Mouse (Mus musculus): ENCODE measurements around the gene Klhl12. TPM values are rescaled to one million over a fixed set of nuclear protein-coding genes. Genes with fewer than 3 reads are reported as not detected.
A peak's percentile ranks its signal among the peaks of the same experiment; 100 is the strongest.

Klhl12 gene
- polyA plus RNA-seq (2015; fragmentation: Nextera tagmentation; extraction: Ambion mirVana) = 35.6 and 36.7 TPM in 2 replicates

DNA sequence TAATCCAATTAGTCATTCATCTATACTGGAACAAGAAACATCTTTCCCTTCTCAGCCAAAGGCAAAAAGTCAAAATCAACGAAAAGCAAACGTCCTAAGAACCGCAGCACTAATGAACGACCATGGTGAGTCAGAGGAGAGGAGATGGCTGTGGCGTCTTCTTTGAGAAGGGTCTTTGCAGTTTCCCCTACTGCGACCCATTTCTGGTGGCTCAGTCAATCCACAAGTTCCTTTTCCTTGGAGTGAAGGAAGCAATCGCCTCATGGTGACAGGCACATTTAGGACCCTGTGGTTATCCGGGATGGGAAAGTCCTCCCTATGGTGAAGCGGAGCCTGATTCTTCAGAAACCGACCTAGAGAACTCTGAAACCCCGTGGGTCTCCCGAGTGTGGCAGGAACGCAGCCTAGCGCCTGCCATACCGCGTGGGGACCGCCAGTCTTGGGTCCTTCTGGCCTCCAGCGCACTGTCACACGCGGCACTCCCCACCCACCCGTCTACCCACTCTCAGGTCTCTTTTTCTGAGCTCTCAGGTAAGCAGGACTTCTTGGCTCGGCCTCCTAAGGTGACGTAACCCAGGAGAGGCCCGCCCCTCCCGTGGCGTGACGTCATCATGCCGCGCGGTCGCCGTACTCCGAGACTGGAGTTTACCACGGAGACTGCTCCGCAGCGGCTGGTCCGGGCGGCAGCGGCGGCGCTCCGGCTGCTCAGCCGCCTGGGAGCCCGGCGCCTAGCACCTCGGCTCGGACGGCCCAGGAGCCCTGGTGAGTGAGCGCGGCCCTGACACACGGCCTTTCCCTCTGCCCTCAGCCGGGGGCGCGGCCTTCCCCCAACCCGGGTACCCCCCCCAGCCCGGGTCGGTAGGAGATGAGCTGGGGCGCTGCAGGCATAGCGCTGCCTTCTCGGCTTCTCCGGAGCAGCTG, at the start of gene Klhl12:
Gene Klhl12 (plus strand): TSS at position 628 of the 921 bp plus-strand sequence.
- ATAC-seq (ENCODE audit: low FRiP score) = peak; percentile 96
- 1% methylated on average over 61 of the region's 61 CpGs for WGBS
- Histone ChIP-seq H3K4me1 (peaks cover 19% of the 10 kb centered on the region), H3K36me3 (peaks cover 17% of the 10 kb centered on the region), H3K27me3 (replicated peaks) (no peaks in the 10 kb centered on the region), H3K4me2 (peak within 1 kb of the TSS; percentile 80), H3K9me3 (replicated peaks) (no peaks in the 10 kb centered on the region), H3K9ac (replicated peaks) (peak within 1 kb of the TSS; percentile 89), H3K4me3 (replicated peaks) (peak within 1 kb of the TSS; percentile 100), H3K27ac (replicated peaks) (peak within 1 kb of the TSS; percentile 84)

DNA sequence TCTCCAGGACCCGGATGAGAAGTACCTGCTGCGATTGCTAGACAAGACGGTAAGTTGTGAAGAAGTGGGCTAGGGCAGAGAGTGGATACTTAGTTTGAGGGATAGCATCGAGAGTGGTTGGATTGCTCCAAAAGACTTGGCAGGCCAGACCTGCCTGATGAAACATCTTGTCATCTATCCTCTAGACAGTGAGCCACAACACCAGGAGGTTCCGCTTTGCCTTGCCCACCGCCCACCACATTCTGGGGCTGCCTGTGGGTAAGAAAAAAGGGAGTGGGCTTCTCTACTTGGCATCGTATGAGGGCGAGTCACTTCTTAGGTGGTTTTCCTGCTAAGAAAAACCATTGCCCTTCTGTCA, 48.9 kb upstream of the Klhl12 start:
- Histone ChIP-seq H3K27ac (replicated peaks) (no peak overlapping the region), H3K36me3 (peaks cover 9% of the 10 kb centered on the region), H3K4me2 (peak overlapping the region; percentile 97), H3K9ac (replicated peaks) (peak overlapping the region; percentile 68), H3K4me1 (peaks cover 10% of the 10 kb centered on the region), H3K27me3 (replicated peaks) (no peaks in the 10 kb centered on the region), H3K9me3 (replicated peaks) (no peaks in the 10 kb centered on the region), H3K4me3 (replicated peaks) (peak overlapping the region; percentile 79)
- 0 out of 2 replicates have a peak, but pooled peaks have one; percentile 38 for ATAC-seq (ENCODE audit: low FRiP score)
- WGBS = 33% methylated on average over 8 of the region's 8 CpGs

DNA sequence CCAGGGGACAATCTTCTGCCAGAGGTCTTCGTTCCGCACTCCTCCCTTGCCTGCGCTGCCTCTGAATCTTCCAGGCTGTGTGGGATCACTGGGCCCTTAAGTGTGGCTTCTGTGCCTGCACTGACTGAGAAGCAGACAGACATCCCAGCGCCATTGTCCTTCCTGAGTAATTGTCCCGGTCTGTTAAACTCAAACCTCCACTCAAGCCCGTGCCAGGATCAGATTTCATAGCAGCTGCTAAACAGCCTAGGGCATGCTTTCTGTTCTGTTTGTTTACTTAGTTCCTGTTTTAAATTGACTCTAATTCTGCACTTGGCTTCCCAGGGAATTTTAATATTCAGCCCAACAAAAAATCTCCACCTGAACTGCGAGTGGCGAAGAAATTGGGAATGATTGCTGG, 47.3 kb upstream of the Klhl12 start:
- H3K4me2 ChIP-seq = no peak overlapping the region
- H3K9me3 ChIP-seq (replicated peaks) = no peaks in the 10 kb centered on the region
- no peak overlapping the region for H3K4me3 ChIP-seq (replicated peaks)
- 72% methylated on average over 8 of the region's 8 CpGs for WGBS
- peaks cover 10% of the 10 kb centered on the region for H3K4me1 ChIP-seq
- no peak for ATAC-seq (ENCODE audit: low FRiP score)
- H3K9ac ChIP-seq (replicated peaks) = no peak overlapping the region
- no peak overlapping the region for H3K27ac ChIP-seq (replicated peaks)
- peaks cover 9% of the 10 kb centered on the region for H3K36me3 ChIP-seq
- H3K27me3 ChIP-seq (replicated peaks) = no peaks in the 10 kb centered on the region

DNA sequence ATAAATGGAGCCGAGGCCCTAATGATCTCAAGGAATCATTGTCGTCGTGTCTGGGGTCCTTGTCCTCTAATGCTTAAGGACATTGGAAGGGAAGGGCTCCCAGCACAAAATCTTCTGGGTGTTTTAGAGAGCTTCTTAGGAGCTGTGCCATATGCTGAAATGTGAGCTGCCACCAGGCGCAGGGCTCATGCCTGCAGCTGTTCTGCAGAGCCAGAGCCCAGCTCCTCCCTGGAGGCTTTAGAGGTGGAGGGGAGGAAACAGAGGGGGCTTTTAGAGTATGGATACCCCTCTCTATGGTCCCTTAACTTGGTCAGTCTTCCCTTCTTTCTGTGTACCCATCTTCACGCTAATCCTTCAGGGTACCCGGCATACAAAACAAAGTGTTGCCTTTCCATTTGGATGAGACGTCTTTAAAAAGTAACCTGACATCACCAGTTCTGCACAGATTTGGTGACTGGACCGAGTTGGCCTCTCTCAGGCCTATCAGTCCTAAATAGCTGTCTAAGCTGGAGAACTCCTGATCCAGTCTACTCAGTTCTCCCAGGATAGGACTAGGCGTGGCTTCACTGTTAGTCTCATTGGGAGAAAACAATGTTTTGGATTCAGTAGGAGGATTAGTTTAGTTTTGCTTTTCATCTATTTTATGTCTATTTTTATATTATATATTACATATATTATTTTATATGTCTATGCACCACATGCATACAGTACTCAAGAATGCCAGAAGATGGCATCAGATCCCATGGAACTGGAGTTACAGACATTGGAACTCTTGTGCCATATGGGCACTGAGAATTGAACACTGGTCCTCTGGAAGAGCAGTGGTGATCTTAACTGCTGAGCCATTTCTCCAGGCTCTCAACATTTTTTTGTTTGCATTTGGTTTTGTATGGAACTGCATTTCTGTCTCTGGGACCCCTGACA, 43.4 kb upstream of the Klhl12 start:
- no peak overlapping the region for H3K9ac ChIP-seq (replicated peaks)
- peaks cover 9% of the 10 kb centered on the region for H3K36me3 ChIP-seq
- peaks cover 20% of the 10 kb centered on the region for H3K4me1 ChIP-seq
- H3K27me3 ChIP-seq (replicated peaks) = no peaks in the 10 kb centered on the region
- no peak overlapping the region for H3K4me3 ChIP-seq (replicated peaks)
- WGBS = 96% methylated on average over 9 of the region's 9 CpGs
- ATAC-seq (ENCODE audit: low FRiP score) = no peak
- H3K27ac ChIP-seq (replicated peaks) = no peak overlapping the region
- H3K4me2 ChIP-seq = no peak overlapping the region
- H3K9me3 ChIP-seq (replicated peaks) = no peaks in the 10 kb centered on the region

DNA sequence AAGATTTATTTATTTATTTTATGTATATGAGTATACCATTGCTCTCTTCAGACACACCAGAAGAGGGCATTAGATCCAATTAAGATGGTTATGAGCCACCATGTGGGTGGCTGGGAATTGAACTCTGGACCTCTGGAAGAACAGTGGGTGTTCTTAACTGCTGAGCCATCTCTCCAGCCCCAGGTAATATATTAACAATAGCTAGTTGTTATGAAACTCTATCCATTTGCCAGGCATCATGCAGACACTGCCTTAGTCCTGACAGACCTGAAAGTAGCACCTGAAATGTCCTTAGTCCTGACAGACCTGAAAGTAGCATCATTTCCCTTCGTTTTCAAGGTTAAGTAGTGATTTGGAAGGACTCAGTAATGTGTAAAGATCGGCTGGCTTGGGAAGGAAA, 41.3 kb upstream of the Klhl12 start:
- H3K27me3 ChIP-seq (replicated peaks) = no peaks in the 10 kb centered on the region
- no peak overlapping the region for H3K4me2 ChIP-seq
- no peaks in the 10 kb centered on the region for H3K9me3 ChIP-seq (replicated peaks)
- 47% methylated on average over 2 of the region's 2 CpGs for WGBS
- H3K4me1 ChIP-seq = peaks cover 38% of the 10 kb centered on the region
- H3K27ac ChIP-seq (replicated peaks) = 0 out of 2 replicates have a peak overlapping the region, but pooled peaks have one; percentile 96
- H3K36me3 ChIP-seq = peaks cover 7% of the 10 kb centered on the region
- ATAC-seq (ENCODE audit: low FRiP score) = no peak
- H3K9ac ChIP-seq (replicated peaks) = no peak overlapping the region
- no peak overlapping the region for H3K4me3 ChIP-seq (replicated peaks)

DNA sequence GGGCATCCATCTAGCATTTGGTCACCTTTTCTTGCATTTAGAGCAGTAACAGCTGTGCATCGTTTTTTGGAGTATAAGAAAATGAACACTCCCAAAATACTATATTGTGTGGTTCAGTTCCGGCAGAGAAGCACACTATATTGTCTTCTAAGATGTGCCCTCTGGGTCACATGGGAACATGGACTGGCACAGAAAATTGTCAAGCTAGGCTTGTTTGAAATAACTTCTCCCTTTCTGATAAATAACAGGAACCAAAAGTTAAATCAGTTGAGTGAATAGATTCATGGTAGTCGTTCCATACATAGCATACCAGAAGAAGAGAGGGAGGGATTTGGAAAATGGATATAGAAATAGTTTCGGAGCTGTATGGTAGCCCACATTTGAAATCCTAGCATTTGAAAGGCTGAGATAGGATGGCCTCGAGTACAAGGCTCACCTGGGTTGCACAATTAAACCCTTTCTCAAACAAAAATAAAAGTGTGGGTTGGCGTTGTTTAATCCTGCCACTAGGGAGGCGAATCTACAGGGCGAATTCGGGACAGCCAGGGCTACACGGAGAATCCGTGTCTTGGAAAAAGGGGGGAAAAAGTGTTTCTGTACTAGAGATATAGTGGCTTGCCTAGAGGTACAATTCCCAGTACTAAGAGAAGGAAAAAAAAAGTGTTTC, 40.7 kb upstream of the Klhl12 start:
- Histone ChIP-seq H3K27ac (replicated peaks) (peak overlapping the region; percentile 96), H3K4me3 (replicated peaks) (peak overlapping the region; percentile 74), H3K27me3 (replicated peaks) (no peaks in the 10 kb centered on the region), H3K36me3 (peaks cover under 1% of the 10 kb centered on the region; the same call in 1 of the 2 replicates), H3K4me2 (peak overlapping the region; percentile 75), H3K9me3 (replicated peaks) (no peaks in the 10 kb centered on the region), H3K4me1 (peaks cover 44% of the 10 kb centered on the region), H3K9ac (replicated peaks) (peak overlapping the region; percentile 43)
- WGBS = 15% methylated on average over 11 of the region's 11 CpGs
- ATAC-seq (ENCODE audit: low FRiP score) = peak; percentile 13; the same call in 1 of the 2 replicates

DNA sequence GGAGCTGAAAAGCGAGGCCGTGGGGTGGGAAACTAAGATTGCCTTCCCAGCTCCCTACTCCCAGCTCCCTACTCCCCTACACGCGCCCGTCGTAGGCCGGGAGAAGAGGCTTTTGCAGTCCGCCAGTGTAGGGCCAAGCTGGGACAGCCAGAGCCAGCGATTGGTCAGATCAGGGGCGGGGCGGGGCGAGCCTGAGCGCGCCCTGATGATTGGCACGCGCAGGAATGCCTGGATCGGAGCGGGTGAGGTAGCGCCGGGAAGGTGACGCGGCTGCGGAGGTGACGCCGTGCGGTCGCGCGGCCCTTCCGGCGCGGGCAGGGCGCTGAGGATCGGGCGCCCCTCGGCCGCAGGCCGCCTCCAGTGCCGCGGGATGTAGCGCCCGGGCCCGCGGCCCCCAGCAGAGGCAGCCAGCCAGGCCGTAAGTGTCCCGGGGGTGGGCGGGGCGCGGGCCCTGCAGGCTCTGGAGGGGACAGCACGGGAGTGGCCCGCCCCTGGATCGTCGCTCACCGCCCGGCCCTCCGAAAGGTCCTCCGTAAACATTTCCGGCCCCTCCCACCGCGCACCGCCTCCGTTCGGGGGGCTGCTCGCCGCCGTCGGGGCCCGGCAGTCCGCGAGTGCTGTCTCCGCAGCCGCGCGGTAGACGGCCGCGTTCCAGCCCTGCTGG, 40.0 kb upstream of the Klhl12 start, which contains the start of gene Adipor1:
Gene Adipor1 (plus strand): TSS at position 211 of the 664 bp plus-strand sequence.
- peak; percentile 100 for ATAC-seq (ENCODE audit: low FRiP score)
- Histone ChIP-seq H3K9ac (replicated peaks) (peak within 1 kb of the TSS; percentile 85), H3K9me3 (replicated peaks) (no peaks in the 10 kb centered on the region), H3K4me1 (peaks cover 50% of the 10 kb centered on the region), H3K4me3 (replicated peaks) (peak within 1 kb of the TSS; percentile 74), H3K36me3 (no peaks in the 10 kb centered on the region), H3K27me3 (replicated peaks) (no peaks in the 10 kb centered on the region), H3K4me2 (peak within 1 kb of the TSS; percentile 75), H3K27ac (replicated peaks) (peak within 1 kb of the TSS; percentile 96)
- 0% methylated on average over 63 of the region's 77 CpGs for WGBS

DNA sequence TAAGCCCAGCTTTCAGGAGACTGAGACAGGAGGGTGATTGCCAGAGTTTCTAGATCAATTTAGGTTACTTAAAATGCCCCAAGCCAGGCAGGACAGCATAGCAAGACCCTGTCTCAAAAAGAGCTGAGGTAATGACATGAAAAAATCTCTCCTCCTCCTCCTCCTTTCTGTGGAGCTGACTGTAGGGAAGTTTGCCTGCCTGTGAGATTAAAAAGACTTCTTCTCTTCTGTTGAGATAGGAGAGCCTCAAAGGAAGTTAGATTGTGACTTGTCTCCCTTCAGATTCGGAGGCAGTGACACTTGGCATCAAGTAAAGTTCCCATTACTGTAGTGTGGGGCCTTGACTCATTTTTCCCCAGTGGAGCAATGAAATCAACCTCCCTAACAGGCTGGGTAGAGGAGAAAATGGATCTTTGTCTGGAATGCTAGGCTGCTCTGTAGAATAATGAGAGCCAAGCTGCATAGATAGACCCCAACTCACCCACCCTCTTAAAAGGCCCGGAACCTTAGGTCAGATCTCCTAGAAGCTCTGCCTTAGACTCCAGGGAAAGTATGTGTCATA, 36.8 kb upstream of the Klhl12 start:
- Histone ChIP-seq H3K36me3 (no peaks in the 10 kb centered on the region), H3K9me3 (replicated peaks) (no peaks in the 10 kb centered on the region), H3K9ac (replicated peaks) (no peak overlapping the region), H3K4me1 (peaks cover 63% of the 10 kb centered on the region), H3K4me2 (no peak overlapping the region), H3K27me3 (replicated peaks) (no peaks in the 10 kb centered on the region), H3K4me3 (replicated peaks) (no peak overlapping the region), H3K27ac (replicated peaks) (peak overlapping the region; percentile 33; the same call in 1 of the 2 replicates)
- ATAC-seq (ENCODE audit: low FRiP score) = no peak
- 81% methylated on average over 2 of the region's 2 CpGs for WGBS

DNA sequence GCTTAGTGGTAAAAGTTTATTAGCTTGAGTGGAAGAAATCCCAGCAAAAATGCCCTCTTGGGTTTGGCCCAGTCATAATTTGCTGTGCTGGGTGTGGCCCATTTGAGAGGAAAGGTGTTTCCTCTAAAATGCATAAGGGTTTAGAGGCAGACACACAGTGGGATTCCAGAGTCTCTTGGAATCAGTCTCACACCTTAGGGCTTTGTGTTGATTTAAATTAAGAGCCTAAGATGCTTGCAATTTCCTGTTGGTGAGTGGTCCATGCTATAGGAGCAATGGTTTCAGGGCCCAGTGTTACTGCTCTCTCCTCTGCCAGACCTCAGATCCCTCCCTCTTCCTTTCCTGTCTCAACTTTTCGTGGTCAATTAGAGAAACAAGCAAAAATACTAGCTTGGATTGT, 36.2 kb upstream of the Klhl12 start:
- H3K27ac ChIP-seq (replicated peaks) = peak overlapping the region; percentile 37; the same call in 1 of the 2 replicates

DNA sequence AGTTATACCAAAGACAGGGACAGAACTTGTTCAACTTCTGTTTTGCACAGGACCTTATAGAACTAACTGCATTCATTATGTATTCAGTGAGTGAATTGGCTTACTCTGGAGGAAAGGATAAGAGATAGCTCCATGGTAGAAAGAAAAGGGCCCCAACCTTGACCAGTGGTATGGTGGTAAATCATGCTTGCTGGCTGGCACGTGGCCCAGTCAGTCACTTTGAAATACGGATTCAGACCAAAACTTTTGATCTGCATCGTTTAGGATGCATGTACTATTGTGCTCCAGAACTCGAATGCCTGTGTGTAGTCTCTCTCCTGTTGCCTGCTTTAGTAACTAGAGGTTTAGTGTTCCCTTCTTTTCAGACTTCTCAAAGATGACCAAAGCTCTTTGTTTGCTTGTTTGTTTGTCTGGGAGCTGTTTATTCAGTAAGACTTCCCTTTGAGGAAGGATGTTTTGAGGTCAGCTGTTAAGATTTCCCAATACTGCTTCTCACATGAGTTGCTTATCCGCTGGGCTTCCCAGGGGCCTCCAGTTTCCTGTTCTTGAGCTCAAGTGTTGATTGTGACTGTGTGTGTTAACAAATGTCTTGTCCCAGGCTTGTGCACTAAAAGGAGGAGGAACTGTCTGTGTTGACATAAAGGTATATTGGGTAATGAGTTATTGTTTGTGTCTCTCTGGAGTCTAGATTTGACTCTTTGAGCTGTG, 35.4 kb upstream of the Klhl12 start:
- 21% methylated on average over 5 of the region's 5 CpGs for WGBS
- Histone ChIP-seq H3K27me3 (replicated peaks) (no peaks in the 10 kb centered on the region), H3K4me2 (0 out of 2 replicates have a peak overlapping the region, but pooled peaks have one; percentile 2), H3K9me3 (replicated peaks) (no peaks in the 10 kb centered on the region), H3K9ac (replicated peaks) (no peak overlapping the region), H3K27ac (replicated peaks) (peak overlapping the region; percentile 37), H3K36me3 (peaks cover 13% of the 10 kb centered on the region), H3K4me1 (peaks cover 54% of the 10 kb centered on the region), H3K4me3 (replicated peaks) (no peak overlapping the region)
- no peak for ATAC-seq (ENCODE audit: low FRiP score)

More for the DNA sequence above, 36.2 kb upstream of the Klhl12 start:
- peaks cover 61% of the 10 kb centered on the region for H3K4me1 ChIP-seq
- no peak overlapping the region for H3K4me3 ChIP-seq (replicated peaks)
- no peak overlapping the region for H3K4me2 ChIP-seq
- H3K9ac ChIP-seq (replicated peaks) = no peak overlapping the region
- H3K36me3 ChIP-seq = peaks cover 6% of the 10 kb centered on the region
- 76% methylated on average over 1 of the region's 1 CpGs for WGBS
- H3K9me3 ChIP-seq (replicated peaks) = no peaks in the 10 kb centered on the region
- H3K27me3 ChIP-seq (replicated peaks) = no peaks in the 10 kb centered on the region
- no peak for ATAC-seq (ENCODE audit: low FRiP score)

Data from neural tube, embryonic 15.5 days (tissue).